Mouse (Mus musculus) lung, postnatal 14 days (tissue): ENCODE measurements around the gene Adamts20.
A peak's percentile ranks its signal among the peaks of the same experiment; 100 is the strongest.
"Not testable (repeated sequence)": the region's sequence is repeated elsewhere in the genome, so short reads cannot be mapped to it uniquely, and the experiment has no call there.

Experiments
- DNase-seq: peaks from one replicate; pipeline ENCODE4 v3.0.0; 2021

The Adamts20 gene

DNA sequence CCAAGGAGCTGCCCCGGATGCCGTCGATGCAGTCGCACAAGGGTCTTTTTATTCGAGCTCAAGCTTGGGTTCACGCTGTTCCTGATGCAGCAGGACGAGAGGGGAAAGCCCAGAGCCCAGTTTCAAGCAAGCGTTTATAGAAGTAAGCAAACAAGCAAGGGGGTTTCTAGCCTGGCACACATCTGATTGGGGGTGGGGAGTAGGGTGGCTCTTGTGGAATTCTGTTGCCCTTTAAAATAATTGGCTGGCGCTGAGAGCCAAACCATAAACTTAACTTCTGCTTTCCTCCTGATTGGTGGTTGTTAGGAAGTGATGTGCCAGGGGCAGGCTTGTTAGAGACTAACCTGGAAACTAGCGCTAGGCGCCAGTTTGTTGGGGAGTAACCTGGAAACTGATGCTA is at the start of gene Adamts20:
Gene Adamts20 (minus strand): TSS at position 101 of the 400 bp plus-strand sequence.
- no peak for DNase-seq

DNA sequence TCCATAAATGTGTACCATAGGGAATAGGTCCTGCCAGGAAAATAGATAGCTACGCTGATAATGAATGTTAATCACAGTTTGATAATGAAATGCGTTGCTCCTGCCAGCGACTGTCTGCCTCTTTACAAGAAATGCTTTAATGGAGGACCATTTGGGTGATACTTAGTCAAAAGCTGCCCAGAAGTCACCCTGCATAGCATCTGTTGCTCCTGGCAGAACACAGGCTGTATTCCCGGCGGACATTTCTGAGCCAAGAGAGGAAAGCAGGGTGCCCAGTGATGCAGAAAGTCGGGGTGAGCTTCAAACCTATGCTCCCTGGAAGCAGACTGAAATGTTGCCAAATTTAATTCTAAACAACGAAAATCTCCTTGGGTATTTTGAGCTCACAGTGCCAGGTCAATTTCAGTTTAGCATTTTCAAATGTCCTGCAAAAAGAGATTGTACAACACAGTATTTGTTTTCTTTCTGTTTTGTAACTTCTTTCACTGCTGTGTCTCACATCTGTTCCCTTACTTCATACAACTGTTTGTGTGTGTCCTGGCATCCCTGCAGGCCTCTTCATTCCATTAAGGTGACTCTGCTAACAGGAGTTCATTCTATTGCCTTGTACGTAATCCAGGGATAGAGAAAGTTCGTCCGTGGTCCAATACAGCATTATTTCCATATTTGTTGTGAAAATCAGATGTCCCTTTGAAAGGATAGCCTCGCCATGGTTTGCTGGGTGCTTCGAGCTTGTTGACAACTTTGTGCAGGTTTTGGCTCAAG is 38.4 kb upstream of the Adamts20 start:
- no peak for DNase-seq

DNA sequence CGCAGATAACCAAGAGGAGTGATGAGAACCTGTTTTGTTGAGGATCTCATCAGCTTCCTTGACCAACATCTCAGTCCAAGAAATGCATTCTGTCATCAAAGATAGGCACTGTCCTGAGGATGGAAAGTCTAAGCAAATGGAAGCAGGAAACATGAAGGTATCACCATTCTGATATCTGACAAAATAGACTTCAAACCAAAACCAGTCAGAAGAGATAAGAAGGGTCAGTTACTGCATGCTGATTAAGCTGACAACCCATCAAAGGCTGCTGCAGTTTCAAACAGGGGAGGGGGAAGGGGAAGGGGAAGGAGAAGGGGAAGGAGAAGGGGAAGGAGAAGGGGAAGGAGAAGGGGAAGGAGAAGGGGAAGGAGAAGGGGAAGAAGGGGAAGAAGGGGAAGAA is 34.0 kb upstream of the Adamts20 start:
- DNase-seq, result no peak

DNA sequence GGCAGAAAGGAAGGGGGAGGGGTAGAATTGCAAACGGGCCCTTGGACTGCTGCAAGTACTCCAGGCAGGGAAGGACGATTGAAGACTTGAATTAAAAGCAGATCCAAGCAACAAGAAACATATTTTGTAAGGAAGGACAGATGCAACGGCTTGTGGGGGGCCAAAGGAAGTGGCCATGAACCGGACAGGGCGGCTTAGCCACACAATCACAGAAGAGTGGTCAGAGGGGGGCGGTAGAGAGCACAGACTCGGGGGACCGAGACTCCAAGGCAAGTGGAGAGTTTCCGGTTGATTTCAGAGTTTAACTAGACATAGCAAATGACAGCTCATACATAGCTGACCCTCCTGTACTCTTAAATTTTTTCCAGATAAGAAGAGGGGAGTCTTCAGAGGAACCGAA is 30.7 kb upstream of the Adamts20 start:
- no peak for DNase-seq

DNA sequence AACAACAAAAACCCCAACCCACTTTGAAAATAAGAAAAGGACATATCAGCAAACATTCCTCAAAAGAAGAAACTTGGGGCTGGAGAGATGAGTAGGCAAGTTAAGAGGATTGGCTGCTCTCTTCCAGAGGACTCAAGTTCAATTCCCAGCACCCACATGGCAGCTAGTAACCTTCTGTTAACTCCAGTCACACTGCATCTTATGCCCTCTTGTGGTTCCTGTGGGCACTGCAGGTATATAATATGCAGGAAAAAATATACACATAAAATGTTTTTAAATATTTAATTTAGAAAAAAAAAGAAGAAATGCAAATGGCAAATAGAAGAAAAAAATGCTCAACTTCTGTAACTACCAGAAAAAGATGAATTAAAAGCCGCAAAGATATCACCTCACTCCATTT is 29.2 kb upstream of the Adamts20 start:
- DNase-seq, result no peak

DNA sequence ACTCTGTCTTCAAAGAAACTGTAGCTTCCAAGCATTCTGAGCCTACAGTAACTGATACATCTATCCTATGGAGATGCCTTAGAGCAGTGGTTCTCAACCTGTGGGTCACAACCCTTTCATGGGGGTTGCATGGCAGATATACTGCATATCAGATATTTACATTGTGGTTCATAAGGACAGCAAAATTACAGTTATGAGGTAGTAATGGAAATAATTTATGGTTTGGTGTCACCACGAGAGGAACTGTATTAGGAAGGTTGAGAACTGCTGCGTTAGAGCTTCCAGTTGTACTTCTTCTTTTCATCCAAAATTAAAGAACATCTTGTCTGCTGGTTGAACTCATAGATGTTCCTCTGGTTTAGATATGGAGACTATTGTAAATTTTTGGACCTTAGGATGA is 24.2 kb upstream of the Adamts20 start:
- no peak for DNase-seq

DNA sequence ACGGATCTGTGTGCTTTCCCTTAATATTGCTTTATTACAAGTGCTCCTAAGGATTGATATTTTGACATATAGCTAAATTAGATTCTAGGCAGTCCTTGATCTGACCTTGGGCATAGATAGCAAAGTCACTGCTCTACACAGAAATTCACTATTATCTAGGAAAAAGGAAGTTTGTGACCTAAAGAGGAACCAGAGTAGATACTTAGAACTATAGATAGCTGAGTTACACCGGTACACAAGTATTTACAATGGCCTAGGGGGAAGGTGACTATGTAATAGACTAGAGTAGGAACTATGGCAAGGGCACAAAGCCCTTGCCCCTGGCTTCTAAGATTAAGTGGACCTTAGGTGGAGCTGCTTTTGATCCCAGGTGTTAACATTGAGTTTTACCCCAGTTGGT is 22.8 kb upstream of the Adamts20 start:
- not testable (repeated sequence) for DNase-seq

DNA sequence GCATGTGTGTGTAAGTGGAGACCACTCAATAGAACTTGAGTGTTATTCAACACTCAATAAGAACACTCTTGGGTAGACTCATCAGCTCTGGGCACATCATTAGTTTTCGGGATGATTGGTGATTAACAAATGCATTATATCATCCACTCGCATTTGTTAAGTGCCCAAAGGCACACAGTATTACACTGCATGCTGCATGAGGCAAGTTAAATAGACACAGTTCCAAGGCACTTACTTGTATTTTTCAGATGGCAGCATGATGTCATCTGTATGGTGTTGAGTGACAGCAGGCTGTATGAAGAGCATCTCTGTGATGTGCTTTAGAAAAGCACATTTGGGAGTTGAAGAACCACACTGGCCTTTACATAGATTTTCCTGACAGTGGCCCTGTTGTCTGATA is 17.3 kb upstream of the Adamts20 start:
- no peak for DNase-seq

DNA sequence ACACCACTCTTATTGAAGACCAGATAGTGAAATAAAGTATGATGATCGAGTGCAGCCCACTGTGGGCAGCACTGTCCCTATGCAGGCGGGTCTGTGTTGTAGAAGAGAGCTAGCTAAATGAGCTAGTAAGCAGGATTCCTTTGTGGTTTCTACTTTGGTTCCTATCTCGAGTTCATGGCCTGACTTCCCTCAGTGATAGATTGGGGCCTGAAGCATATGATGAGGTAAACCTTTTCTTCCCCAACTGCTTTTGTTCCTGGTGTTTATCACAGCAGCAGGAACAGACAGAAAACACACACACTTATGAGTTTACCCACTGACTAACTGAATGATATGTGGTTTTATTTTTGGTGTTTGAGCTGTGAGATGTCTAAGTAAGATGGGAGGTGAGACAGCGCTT is 15.6 kb upstream of the Adamts20 start:
- DNase-seq, result no peak

DNA sequence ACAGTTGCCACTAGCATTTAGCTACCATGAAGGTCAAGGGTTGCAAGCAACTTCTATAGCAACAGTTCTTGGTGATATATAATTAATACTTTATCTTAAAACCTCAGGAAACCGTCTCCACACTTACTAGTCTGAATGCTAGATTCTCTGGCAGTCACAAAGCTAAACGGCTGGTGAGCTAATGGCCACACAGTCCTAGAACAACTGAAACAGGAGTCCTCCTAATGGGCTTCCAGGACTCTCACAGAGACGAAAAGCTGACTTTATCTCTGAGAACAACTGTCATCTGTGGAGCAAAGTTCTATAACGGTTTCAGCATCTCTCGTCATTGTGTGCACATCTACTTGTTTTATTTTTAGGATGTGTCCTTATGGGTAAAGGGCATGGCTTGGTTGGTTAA is 15.0 kb upstream of the Adamts20 start:
- DNase-seq, result no peak

DNA sequence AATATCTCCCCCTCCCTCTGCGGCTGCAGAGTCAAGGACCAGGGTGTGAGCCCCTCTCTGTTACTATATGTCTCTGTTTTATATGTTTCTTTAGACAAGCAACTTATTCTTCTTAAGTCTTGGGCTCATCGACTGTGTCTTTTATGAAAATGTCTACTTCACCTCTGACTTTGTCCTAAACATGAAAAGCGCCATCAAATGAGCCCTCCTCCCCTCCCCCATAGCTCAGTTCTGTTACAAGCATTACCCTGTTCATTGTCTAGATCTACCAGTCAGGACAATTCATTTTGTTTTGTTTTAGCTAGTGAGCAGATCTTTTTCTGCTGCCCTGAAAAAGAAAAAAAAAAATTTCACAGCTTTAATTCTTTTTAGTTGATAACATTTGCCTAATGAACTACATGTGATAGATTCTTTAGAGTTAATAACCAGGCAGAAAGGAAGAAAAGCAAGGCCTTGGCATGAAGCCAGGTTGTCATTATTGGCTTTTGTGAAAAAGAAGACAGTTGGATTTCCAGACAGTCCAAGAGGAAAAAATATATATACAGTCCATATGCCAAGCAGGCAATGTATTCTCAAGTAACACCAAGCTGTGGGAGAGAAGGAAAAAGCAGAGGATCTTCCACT is 14.4 kb upstream of the Adamts20 start:
- DNase-seq, result no peak

DNA sequence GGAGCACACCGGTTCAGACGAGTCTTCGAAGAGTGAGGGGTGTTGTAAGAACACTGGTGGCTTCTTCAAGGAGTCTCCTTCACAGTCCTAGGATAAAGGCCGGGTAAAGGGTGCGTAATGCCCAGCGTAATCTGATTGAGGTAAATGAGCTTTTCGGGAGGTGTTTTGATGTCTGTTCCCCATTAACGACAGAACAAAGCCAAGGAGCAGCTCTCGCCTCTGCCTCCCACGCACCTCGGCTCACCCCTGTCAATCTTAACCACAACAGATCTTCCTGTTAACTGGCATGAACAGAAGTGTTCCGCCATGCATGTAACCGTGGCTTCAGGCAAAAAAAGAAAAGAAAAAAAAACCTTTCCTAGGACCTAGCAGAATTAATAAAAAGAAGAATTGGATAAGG is 13.5 kb upstream of the Adamts20 start:
- DNase-seq, result peak; percentile 2

DNA sequence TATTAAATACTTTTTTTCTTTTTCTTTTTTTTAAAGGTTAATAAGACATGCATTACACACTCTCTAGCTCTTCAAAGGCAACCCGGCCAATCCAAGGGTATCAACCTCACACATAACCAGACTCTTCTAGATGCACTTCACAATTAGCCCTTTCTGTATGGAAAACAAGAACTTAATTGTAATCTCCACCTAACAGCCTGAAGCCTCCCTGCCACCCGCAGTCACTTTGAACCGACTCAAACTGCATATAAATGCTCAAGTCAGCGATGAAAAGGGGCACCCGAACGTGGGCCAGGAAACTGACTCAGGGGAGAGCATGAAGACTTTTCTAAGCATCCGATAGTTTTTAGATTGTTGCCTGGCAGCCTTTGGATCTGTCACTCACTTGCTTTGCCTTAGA is 12.1 kb upstream of the Adamts20 start:
- DNase-seq, result no peak

DNA sequence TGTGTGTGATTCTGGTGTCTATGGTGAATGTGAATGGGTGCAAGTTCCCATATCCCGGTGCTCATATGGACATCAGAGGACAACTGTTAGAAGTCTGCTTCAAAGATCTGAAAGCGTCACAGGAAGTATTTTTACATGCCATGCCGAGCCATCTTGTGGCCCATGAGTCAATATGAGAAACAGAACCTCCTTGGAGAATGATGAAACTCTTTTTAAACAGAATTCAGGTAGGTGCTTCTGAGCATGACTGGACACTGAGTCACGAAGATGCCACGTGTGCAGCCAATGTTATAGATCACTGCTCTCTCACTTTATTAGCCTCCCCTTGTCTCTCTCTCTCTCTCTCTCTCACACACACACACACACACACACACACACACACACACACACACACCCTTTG is 10.8 kb upstream of the Adamts20 start:
- DNase-seq, result no peak

DNA sequence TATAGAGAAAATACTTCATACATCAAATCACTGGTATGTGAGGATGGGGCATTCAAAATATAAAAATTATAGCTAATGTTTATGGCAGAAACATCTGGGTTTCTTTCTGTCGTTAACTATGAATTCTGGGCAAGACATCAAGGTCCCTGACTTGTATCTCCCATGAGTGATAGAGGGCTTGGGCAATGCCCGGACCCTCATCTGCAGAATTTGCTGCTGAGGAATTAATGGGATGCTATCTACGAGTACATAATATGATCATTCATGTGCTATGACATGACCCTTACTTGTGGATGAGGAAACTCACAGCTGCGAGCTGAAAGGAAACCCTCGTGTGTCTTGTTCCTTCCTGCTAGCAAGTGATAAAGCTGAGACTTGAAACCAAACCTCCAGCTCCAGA is 5.1 kb upstream of the Adamts20 start:
- DNase-seq, result no peak

DNA sequence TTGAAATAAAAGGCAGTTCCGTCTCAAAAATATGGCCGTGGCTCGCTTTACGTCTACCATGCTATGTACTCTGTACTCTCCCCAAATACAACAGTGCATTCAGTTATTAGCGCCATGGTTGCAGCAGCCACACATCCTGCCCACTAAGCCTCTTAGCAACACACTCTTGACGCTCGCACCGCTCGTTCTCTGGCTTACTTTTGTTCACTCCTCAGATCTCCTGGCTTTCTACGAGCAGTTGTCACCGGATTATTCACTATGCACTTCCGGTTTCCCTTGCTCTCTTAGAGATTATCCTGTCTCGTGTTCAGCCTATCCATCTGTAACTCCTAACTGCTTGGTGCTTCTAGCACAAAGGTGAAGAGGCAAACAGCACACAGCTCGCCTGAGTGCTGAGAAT is 337 bp downstream of the Adamts20 start:
- no peak for DNase-seq

DNA sequence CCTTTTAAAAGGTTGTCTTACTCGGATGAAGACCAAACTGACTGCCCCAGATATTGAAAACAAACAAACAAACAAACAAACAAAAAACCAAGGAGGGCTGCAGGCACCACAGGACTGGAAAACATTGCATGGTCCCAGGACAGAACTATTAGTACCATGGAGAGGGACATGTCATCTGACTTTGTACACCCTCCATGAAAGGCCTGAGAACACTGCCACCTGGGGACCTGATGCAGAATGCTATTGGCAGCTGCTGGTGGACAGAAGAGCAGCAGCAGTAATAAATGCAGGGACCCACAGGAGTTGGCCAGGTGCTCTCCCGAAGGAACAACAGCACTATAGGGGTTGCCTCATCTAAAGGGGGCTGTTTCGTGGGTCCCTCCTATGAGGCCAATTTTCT is 2.0 kb downstream of the Adamts20 start:
- DNase-seq, result no peak

DNA sequence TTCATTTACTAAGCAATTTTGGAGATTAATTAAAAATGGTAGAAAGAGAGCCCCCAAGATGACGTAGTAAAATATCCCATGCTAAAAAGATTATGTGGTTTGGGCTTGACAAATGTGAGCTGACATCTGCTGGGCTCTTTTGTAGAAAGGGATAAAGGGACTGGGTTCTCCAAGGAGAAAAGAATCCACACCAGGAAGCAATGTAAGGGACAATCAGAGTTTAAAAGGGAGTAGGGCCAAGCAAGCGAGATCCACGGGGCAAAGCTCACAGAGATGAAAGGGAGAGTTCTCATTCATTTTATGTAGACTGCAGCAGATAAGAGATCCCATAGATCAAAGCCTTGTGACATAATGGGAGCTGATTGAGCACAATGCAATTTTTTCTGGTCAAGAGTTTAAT is 3.0 kb downstream of the Adamts20 start:
- no peak for DNase-seq

DNA sequence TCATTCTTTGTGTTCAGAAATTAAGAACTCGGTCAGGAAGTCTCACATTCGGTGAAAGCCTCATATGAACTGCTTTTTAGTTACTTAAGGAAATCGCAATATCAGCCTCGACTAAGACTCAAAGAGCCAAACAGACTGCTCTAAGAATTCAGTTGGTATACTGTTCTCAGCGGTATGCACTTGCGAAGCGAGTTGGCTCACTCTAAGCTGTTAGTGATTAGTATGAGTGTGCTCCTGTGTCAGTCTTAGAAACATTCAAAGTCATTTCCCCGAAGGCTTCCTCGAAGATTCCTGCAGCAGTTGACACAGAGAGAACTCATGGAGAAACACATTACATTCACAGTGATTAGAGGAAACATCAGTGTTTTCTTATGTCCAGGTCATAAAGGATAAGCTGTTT is 4.1 kb downstream of the Adamts20 start:
- DNase-seq, result no peak

DNA sequence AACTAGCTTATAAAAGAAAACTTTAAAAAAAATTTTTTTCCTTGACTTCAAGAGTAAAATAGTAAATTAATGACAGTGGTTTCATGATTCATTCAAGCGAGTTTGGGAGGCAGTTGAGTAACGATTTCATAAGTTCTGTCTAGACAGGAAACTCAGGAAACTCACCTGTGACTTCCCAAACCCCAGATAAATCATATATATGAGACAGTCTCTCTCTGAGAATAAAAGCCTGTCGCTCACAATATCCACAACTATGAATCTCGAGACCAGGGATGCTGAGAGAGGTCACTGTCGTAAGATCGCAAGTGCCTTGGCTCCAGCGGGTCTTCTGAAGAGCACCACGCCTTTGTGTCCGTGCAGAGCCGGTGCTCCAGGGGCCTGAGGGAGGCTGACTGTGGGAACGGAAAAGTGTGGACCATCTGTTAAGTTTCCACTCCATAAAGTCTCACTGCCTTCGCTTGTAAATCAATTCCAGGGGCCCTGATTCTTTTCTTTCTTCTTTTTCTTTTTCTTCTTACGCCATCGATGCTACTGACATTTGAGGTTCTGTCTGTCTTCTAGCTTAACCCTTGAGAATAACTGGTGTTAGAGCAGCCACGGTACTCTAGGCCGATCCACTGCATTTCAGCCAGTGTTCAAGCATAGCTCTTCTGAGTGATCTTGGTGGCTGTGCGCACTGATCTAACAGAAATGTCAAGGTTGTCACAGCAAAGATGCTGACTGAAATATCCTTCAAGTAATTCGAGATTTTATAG is 7.4 kb downstream of the Adamts20 start:
- no peak for DNase-seq

DNA sequence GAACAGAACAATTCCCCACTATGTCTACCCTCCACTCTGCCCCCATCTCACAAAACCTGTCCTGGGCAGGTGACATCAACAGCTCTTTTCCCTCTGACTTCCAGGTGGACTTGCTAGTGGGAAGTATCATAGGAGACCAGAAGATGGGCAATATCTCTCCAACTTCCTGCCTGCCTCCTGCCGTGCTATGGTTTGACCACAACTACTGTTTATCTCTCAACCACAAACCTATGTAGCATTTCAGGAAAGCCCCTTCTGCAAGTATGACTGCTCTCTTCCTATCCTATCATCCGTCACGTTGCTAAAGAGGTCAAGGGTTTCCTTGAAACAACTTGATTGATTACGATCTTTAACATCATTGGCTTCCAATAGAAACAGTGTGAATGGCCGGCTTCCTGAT is 12.4 kb downstream of the Adamts20 start:
- DNase-seq, result no peak

DNA sequence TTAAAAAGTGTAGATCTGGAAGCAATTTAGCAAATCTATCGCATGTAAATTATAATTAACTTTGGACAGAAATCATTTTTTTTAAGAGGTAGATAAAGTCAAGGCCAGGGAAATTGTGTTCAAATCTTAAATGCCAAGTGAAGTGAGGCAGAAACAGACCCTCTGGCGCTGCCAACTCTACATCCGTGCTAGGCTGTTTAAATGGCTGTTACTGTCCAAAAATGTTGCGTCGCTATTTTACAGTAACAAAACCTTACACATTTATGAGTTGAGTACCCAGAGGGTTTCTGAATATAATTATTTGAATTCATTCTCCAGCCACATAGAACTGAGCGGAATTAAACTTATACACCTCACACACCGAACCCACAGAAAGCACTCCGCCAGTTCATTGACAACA is 13.6 kb downstream of the Adamts20 start:
- no peak for DNase-seq

DNA sequence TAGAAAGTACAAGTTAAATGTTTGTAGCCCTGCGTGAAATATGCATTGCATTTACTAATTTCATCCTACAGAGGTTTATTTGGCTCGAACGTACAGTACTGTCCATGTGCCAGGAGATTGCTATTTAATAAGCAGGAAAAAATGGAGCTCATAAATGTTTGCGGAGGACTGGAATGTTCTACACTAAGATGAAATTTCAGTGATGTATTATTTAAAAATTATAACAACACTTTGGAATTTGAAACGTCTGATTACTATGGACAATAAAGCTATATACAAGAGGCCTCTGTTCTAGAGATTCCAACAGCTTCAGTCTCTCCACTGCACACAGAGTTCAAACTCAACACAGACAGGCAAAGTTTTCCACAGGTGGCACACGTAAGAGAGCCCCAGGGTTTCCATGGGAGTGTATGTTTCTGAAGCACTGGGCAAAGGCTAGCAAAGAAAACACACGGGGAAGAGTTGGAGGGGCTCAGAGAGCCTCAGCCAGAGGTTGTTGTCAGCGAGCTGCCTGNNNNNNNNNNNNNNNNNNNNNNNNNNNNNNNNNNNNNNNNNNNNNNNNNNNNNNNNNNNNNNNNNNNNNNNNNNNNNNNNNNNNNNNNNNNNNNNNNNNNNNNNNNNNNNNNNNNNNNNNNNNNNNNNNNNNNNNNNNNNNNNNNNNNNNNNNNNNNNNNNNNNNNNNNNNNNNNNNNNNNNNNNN is 20.6 kb downstream of the Adamts20 start:
- no peak for DNase-seq

DNA sequence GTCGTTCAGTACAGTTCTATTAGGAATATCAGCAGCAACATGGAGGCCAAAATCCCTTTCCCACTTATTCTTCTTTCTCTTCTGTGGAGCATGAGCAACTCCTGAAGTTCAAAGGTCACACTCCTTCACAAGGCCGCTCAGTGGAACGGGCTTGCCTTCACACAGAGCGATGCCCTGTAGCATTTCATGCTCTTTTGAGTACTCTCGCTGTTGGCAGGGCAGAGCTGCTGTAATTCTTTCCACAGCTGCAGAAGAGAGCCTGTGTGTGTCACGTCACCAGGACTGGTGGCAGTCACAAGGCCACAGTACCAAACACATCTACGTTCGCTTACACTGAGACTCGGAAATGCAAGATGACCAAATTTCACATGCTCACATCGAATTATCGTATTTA is 21.2 kb downstream of the Adamts20 start:
- no peak for DNase-seq
